Mouse (Mus musculus): ENCODE results near the gene Prdm11. TPM values are rescaled to one million over a fixed set of nuclear protein-coding genes. Genes with fewer than 3 reads are reported as not detected.

Prdm11 gene
- polyA plus RNA-seq, 1 experiment from 2014 or later: 7.8 TPM

DNA sequence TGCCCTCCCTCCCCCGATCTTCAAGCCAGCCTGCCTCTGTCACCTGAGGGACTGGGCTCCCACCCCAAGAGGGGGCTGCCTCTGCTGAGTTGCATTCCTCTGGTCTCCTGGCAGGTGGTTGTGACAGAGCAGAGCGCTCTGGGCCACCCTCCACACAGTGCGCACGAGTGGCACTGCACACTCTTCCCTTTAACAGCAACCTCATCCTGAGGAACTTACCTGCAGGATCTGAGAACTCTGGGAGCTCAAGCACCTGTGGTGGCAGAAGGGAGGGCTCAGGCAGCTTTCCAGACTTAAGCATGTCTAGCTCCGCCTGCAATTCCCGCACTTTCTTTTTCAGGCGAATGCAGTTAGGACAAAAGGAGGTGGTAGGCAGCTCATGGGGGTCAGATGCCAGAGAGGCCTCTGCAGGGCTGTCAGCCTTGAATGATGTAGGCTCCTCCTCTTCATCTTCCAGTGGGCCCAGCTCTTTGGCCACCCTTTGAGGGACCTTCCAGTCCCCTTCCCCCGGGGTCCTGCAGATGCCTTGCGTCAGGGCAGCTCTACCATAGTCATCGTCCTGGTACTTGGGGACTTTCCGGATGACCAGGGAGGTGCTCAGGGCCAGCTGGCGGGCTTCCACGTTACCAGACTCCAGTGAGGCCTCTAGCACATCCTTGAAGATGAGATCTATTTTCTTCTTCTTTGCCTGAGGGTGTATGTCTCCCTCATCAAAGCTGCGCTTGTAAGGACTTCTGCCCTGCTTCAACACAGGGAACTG lies 70.8 kb downstream of the Prdm11 start:
- Histone ChIP-seq H3K4me2 (no peak overlapping the region), H3K4me1 (no peaks in the 10 kb centered on the region), H3K9ac (no peak overlapping the region), H3K27me3 (no peaks in the 10 kb centered on the region), H3K27ac (no peak overlapping the region), H3K9me3 (no peaks in the 10 kb centered on the region), H3K36me3 (peaks cover 91% of the 10 kb centered on the region), H3K4me3 (no peak overlapping the region)
- 74% methylated on average over 14 of the region's 14 CpGs for WGBS
- ATAC-seq (ENCODE audit: insufficient number of reproducible peaks, insufficient read depth, low FRiP score, low TSS enrichment, low read depth): no peak; the same call in 1 of the 2 replicates

DNA sequence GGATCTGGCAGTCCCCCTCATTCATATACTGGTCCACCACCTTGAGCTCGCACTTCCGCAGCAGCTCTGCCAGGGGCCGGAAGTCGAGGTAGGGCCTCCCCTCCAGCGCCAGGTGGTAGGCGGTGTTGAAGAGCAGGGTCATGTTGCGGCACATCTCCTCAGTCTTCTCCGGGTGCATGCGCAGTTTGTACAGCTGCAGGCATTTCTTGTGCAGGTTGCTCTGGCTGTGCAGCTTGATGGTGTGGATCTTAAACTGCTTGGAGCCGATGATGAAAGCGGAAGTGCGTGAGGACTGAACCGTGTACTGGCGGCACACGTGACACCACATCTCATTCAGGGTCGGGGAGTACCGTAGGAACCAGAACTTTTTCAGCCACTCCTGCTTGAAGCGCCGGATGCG lies 72.3 kb downstream of the Prdm11 start:
- H3K4me3 ChIP-seq: no peak overlapping the region
- no peaks in the 10 kb centered on the region for H3K9me3 ChIP-seq
- ATAC-seq (ENCODE audit: insufficient number of reproducible peaks, insufficient read depth, low FRiP score, low TSS enrichment, low read depth): no peak
- H3K4me2 ChIP-seq: no peak overlapping the region
- H3K4me1 ChIP-seq: no peaks in the 10 kb centered on the region
- H3K9ac ChIP-seq: no peak overlapping the region
- H3K27ac ChIP-seq: no peak overlapping the region
- no peaks in the 10 kb centered on the region for H3K27me3 ChIP-seq
- 97% methylated on average over 20 of the region's 20 CpGs for WGBS
- H3K36me3 ChIP-seq: peaks cover 89% of the 10 kb centered on the region

DNA sequence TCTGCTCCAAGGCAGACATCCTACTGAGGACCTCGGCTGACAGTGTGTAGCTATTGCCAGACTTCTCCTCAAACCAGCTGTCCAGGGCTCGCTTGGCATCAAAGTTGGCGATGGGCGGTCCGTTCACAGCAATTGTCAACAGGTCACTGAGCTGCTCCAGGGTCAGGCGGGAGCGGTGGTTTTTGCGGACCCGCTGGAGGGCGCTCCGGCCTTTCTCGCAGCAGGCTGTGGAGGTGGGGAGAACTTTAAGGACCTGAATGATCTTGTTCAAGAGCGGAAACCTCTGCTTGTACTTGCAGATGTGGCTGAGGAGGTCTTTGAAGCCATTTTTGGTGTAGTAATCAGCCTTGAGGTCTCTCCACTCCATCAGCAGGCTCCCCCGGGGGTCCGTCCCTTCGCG lies 73.9 kb downstream of the Prdm11 start:
- Histone ChIP-seq H3K4me1 (peaks cover 15% of the 10 kb centered on the region), H3K4me2 (no peak overlapping the region), H3K27ac (no peak overlapping the region), H3K36me3 (peaks cover 82% of the 10 kb centered on the region), H3K27me3 (no peaks in the 10 kb centered on the region), H3K9ac (no peak overlapping the region), H3K9me3 (no peaks in the 10 kb centered on the region), H3K4me3 (no peak overlapping the region)
- ATAC-seq (ENCODE audit: insufficient number of reproducible peaks, insufficient read depth, low FRiP score, low TSS enrichment, low read depth): no peak
- 90% methylated on average over 17 of the region's 17 CpGs for WGBS

DNA sequence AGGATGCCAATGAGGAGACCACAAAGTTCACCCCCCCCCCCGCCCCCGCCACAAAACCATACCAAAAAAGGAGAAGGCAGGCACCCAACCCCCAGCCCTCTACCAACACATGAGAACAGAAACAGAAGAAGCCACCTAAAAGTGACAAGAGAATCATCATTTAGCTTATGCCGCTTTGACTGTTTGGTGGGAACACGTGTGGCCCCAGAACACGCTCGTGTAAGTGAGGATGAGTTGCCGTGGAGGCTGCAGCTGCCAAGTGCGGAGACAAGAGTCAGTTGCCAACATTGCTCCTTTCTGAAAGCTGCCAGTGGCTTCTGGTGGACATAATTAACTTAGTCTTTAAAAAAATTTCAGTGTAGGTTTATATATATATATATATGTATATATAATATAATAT lies 74.4 kb downstream of the Prdm11 start:
- H3K4me2 ChIP-seq: no peak overlapping the region
- H3K4me3 ChIP-seq: no peak overlapping the region
- H3K27me3 ChIP-seq: no peaks in the 10 kb centered on the region
- peaks cover 16% of the 10 kb centered on the region for H3K4me1 ChIP-seq
- no peak for ATAC-seq (ENCODE audit: insufficient number of reproducible peaks, insufficient read depth, low FRiP score, low TSS enrichment, low read depth)
- H3K9me3 ChIP-seq: no peaks in the 10 kb centered on the region
- no peak overlapping the region for H3K9ac ChIP-seq
- 90% methylated on average over 8 of the region's 8 CpGs for WGBS
- H3K27ac ChIP-seq: no peak overlapping the region
- peaks cover 77% of the 10 kb centered on the region for H3K36me3 ChIP-seq

DNA sequence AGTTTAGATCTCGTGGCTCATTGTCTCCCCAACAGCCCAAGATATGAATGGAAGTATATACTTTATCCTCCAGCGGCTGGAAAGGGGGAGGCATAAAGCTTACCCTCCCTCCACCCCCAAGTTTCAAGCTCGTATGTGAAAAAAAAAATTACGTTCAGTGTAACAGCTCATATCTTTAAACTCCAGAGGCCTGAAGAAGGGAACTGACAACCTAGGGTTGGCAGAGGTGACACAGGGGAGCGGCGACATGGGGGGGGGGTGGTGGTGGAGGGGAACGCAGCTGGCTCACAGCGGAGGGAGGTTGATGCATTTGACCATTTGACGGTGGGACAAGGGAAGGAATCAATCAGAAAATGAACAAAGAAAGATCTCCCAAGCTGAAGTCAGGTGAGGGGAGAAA lies 74.9 kb downstream of the Prdm11 start:
- H3K36me3 ChIP-seq: peaks cover 72% of the 10 kb centered on the region
- no peak overlapping the region for H3K27ac ChIP-seq
- WGBS: 84% methylated on average over 9 of the region's 9 CpGs
- no peak overlapping the region for H3K4me3 ChIP-seq
- no peak overlapping the region for H3K4me2 ChIP-seq
- ATAC-seq (ENCODE audit: insufficient number of reproducible peaks, insufficient read depth, low FRiP score, low TSS enrichment, low read depth): no peak
- no peak overlapping the region for H3K9ac ChIP-seq
- H3K4me1 ChIP-seq: peaks cover 16% of the 10 kb centered on the region
- H3K27me3 ChIP-seq: no peaks in the 10 kb centered on the region
- no peaks in the 10 kb centered on the region for H3K9me3 ChIP-seq

DNA sequence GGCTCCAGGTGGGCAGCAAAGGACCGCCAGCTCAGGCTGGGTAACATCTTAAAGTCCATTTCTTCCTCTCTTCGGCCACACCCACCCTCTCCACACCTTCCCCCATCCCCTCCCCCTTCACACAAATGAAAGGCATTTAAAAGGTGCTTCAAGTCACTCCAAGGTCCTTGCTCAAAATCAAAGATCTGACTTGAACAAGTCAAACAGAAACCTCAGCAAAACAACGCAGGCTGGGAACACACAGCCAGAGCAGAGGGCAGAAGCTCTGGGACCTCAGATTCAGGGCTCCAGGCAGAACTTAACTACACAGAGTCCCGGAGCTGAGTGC lies 78.2 kb downstream of the Prdm11 start:
- 49% methylated on average over 4 of the region's 4 CpGs for WGBS
- Histone ChIP-seq H3K4me3 (no peak overlapping the region), H3K27ac (peak overlapping the region; percentile 73; the same call in 1 of the 2 replicates), H3K9me3 (no peaks in the 10 kb centered on the region), H3K4me2 (no peak overlapping the region), H3K36me3 (peaks cover 50% of the 10 kb centered on the region), H3K4me1 (peaks cover 16% of the 10 kb centered on the region), H3K9ac (peak overlapping the region; percentile 44; the same call in 1 of the 2 replicates), H3K27me3 (no peaks in the 10 kb centered on the region)
- no peak for ATAC-seq (ENCODE audit: insufficient number of reproducible peaks, insufficient read depth, low FRiP score, low TSS enrichment, low read depth)

DNA sequence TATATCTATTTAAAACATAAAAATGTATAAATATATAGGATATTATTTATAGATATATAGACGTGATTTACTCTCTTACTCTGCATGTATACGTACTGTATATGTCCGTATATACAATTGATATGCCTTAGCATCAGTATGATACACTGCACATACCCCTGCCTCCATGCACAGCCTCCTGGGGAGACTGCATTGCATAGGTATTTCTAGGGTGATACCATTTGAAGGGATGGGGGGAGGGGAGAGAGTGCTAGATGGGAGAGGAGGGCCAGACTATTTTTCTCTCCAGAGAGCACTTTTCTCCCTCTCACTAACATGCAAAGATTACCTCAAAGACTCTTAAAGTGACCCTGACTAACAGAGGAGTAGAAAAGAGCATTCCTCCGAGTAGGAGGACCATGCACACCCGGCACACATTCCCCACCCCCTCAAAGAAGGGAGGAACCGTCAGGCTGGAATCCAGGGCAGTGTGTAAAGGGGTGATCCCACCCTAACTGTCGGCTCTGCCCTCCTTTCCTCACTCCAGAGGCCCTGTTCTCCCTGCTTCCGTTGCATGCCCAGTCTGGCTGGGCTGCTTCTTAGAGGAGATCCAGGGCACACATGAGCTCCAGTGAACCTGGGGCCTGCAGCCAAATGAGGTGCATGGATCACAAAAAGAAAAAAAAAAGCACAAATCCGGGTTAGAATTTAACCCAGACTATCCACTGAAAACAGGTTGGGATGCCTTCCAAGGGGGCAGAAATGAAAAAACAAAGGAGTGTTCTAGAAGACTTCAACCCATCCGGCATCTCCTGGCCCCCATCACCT lies 78.7 kb downstream of the Prdm11 start:
- Histone ChIP-seq H3K4me2 (no peak overlapping the region; the same call in 1 of the 2 replicates), H3K27me3 (no peaks in the 10 kb centered on the region), H3K9me3 (no peaks in the 10 kb centered on the region), H3K36me3 (peaks cover 45% of the 10 kb centered on the region), H3K4me3 (no peak overlapping the region), H3K9ac (peak overlapping the region; percentile 44; the same call in 1 of the 2 replicates), H3K27ac (peak overlapping the region; percentile 73), H3K4me1 (peaks cover 16% of the 10 kb centered on the region)
- 26% methylated on average over 10 of the region's 10 CpGs for WGBS
- ATAC-seq (ENCODE audit: insufficient number of reproducible peaks, insufficient read depth, low FRiP score, low TSS enrichment, low read depth): no peak

DNA sequence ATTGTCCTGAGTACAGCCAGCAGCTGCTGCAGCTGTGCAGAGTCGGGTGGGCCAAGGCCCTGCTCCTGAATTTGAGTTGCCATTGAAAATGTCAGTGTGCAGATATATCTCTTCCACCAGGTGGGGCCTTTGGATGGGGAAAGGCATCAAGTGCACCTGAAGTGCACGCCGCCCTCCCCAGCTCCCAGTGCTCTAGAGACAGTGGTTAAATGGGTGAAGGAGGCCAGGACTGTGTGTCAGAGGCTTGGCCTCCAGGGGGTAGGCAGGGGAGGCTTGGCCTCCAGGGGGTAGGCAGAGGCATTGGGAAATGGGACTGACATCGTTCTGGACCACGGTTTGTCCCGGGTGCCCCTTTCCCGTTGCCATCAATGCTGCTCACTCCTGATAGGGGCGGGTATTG lies 79.7 kb downstream of the Prdm11 start:
- no peaks in the 10 kb centered on the region for H3K9me3 ChIP-seq
- peaks cover 36% of the 10 kb centered on the region for H3K36me3 ChIP-seq
- H3K4me3 ChIP-seq: no peak overlapping the region
- no peak overlapping the region for H3K9ac ChIP-seq
- H3K27ac ChIP-seq: no peak overlapping the region
- no peak overlapping the region for H3K4me2 ChIP-seq
- H3K4me1 ChIP-seq: peaks cover 16% of the 10 kb centered on the region
- 50% methylated on average over 8 of the region's 8 CpGs for WGBS
- H3K27me3 ChIP-seq: no peaks in the 10 kb centered on the region
- no peak for ATAC-seq (ENCODE audit: insufficient number of reproducible peaks, insufficient read depth, low FRiP score, low TSS enrichment, low read depth)

DNA sequence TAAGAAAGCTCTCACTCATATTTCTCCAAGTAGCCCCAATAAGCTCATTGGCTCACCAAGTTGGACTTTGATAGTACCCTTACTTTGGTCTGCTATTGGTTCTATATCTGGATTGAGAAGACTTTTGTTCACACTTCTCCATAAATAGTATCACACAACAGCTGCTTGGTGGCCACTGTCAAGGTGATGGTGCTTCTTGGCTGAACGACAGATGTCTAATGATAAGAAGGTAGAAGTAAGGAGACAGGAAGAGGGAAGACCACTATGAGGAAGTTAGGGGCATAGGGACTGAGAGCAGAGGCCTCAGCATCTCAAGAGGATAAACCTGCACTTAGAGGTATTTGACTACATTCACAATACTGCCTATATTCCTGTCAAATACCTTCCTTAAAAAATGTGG lies 81.6 kb downstream of the Prdm11 start:
- H3K4me3 ChIP-seq: no peak overlapping the region
- no peak overlapping the region for H3K9ac ChIP-seq
- no peak overlapping the region for H3K27ac ChIP-seq
- 100% methylated on average over 1 of the region's 1 CpGs for WGBS
- H3K4me1 ChIP-seq: peaks cover 16% of the 10 kb centered on the region
- no peaks in the 10 kb centered on the region for H3K9me3 ChIP-seq
- no peak overlapping the region for H3K4me2 ChIP-seq
- H3K36me3 ChIP-seq: peaks cover 22% of the 10 kb centered on the region
- H3K27me3 ChIP-seq: no peaks in the 10 kb centered on the region
- no peak for ATAC-seq (ENCODE audit: insufficient number of reproducible peaks, insufficient read depth, low FRiP score, low TSS enrichment, low read depth)

DNA sequence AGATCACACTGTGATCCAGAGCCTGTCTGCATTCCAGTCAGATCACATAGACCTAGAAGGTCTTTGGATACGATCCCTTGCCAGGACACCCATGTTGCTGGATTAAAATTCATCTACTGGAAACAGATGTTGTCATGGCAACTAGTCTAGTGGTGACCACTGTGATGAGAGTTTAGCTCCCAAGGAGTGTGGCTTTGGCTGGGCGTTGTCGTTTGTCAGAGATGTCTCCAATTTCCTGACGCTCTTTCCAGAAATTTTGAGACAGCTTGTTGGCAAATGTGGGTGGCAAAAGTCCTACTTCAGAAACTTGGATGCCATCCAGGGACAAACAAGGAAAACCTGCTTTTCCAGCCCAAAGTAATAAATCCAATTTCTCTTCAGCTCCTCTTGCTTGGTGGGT lies 87.3 kb downstream of the Prdm11 start:
- no peak overlapping the region for H3K27ac ChIP-seq
- H3K9ac ChIP-seq: no peak overlapping the region
- no peaks in the 10 kb centered on the region for H3K36me3 ChIP-seq
- ATAC-seq (ENCODE audit: insufficient number of reproducible peaks, insufficient read depth, low FRiP score, low TSS enrichment, low read depth): no peak
- H3K9me3 ChIP-seq: no peaks in the 10 kb centered on the region
- no peaks in the 10 kb centered on the region for H3K27me3 ChIP-seq
- no peak overlapping the region for H3K4me3 ChIP-seq
- 51% methylated on average over 4 of the region's 4 CpGs for WGBS
- H3K4me1 ChIP-seq: no peaks in the 10 kb centered on the region
- H3K4me2 ChIP-seq: no peak overlapping the region

DNA sequence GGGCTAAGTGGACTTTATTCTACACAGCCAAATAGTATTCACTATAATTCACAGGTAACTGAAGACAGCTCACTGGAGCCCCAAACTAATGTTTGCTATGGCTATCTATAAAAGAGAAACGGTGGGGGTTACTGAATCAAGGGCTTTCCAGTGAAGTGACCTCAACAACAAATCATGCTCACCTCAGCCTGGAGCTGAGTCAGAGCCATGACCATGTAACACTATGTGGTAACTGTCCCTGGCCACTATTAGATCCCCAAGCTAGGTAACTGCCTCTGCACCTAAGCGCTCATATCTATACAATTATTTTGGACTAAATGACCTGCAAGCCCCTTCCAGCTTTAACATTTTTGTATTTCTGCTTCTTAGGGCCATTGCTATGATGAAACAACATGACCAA lies 89.0 kb downstream of the Prdm11 start:
- Histone ChIP-seq H3K4me1 (no peaks in the 10 kb centered on the region), H3K9me3 (no peaks in the 10 kb centered on the region), H3K36me3 (no peaks in the 10 kb centered on the region), H3K9ac (no peak overlapping the region), H3K4me3 (no peak overlapping the region), H3K27ac (no peak overlapping the region), H3K27me3 (no peaks in the 10 kb centered on the region), H3K4me2 (no peak overlapping the region)
- WGBS: 87% methylated on average over 2 of the region's 2 CpGs
- ATAC-seq (ENCODE audit: insufficient number of reproducible peaks, insufficient read depth, low FRiP score, low TSS enrichment, low read depth): no peak

Data from embryonic facial prominence, embryonic 13.5 days (tissue).